Mouse (Mus musculus) heart, adult 2 months (tissue): Measurements from ENCODE around the gene Kcng1. TPM values are rescaled to one million over a fixed set of nuclear protein-coding genes. Genes with fewer than 3 reads are reported as not detected.

Experiments
- DNase-seq, 2 experiments: peaks; one replicate each; pipeline ENCODE4 v3.0.0; 2021
- H3K27ac ChIP-seq: fragments of 200-600 bp; 2 replicates; pipeline ENCODE4 v1.8.1; 2022
- H3K27me3 ChIP-seq: fragments of 200-500 bp; 2 replicates; pipeline ENCODE4 v1.6.1; 2012; ENCODE audit warnings: mild to moderate bottlenecking, low read length, inconsistent platforms, mixed read lengths; ENCODE audit not compliant: control insufficient read depth, insufficient read depth
- H3K36me3 ChIP-seq: fragments of 200-500 bp; 2 replicates; pipeline ENCODE4 v1.6.1; 2012; ENCODE audit warnings: low read length, inconsistent platforms; ENCODE audit not compliant: control insufficient read depth, insufficient read depth
- H3K4me1 ChIP-seq: fragments of 200-500 bp; 2 replicates; pipeline ENCODE4 v1.6.1; 2011; ENCODE audit warnings: low read length; ENCODE audit not compliant: control insufficient read depth, insufficient read depth
- H3K4me3 ChIP-seq: fragments of 200-600 bp; 2 replicates; pipeline ENCODE4 v1.8.1; 2022
- H3K79me2 ChIP-seq: fragments of 200-500 bp; replicated peaks from 2 replicates; pipeline ENCODE4 v1.6.1; 2012; ENCODE audit warnings: mild to moderate bottlenecking, inconsistent platforms, low read length, moderate library complexity, mixed read lengths; ENCODE audit not compliant: control insufficient read depth, insufficient read depth
- H3K9ac ChIP-seq: fragments of 200-500 bp; 2 replicates; pipeline ENCODE4 v1.6.1; 2012; ENCODE audit warnings: low read depth, mild to moderate bottlenecking, control low read depth, inconsistent platforms, low read length, mixed read lengths
- CTCF ChIP-seq: fragments of 200-600 bp; IDR thresholded peaks from 2 replicates; pipeline ENCODE4 v1.8.1; 2022; ENCODE audit warnings: antibody characterized with exemption, mild to moderate bottlenecking, moderate library complexity
- EP300 ChIP-seq: fragments of 200-500 bp; IDR thresholded peaks from 2 replicates; pipeline ENCODE4 v1.6.1; 2011; ENCODE audit warnings: low read depth, low read length, control low read depth; ENCODE audit not compliant: insufficient read depth
- POLR2A ChIP-seq: fragments of 200-500 bp; IDR thresholded peaks from 2 replicates; pipeline ENCODE4 v1.6.1; 2011; ENCODE audit warnings: mild to moderate bottlenecking, low read depth, low read length, control low read depth; ENCODE audit not compliant: insufficient read depth
- WGBS: fragments of 180-500 bp; shearing (Covaris S2); methylation state at CpG from one replicate; pipeline ENCODE4 v1.1.7; 2018; 5-methylcytosine and 5-hydroxymethylcytosine counted together
- intact Hi-C: fragments of 180-260 bp; cut with DNase I; formaldehyde crosslinking; loops from one replicate; pipeline ENCODE4 v1.15.1; 2025
- polyA plus RNA-seq: library from polyadenylated mRNA; depleted of rRNA; stranded (reverse); fragments of >200 nt; gene quantifications from 2 replicates; pipeline ENCODE4 v1.2.3, GENCODE M21; 2012
- total RNA-seq, 2 experiments: library from RNA; stranded (reverse); gene quantifications; 2 replicates each; pipeline ENCODE4 v1.2.3; 2021

The Kcng1 gene
- total and polyA plus RNA-seq, 3 experiments, result 0.04 TPM; not detected in 2

- no peaks in the 10 kb centered on the region for H3K36me3 ChIP-seq
- H3K27me3 ChIP-seq, result no peaks in the 10 kb centered on the region
- no peak overlapping the region for H3K27ac ChIP-seq
- no peak overlapping the region for H3K4me3 ChIP-seq
- no peak for DNase-seq
- intact Hi-C loops, result no loop called here
- no peaks in the 10 kb centered on the region for H3K79me2 ChIP-seq
- no peaks in the 10 kb centered on the region for H3K4me1 ChIP-seq
- H3K9ac ChIP-seq, result no peak overlapping the region
- TF ChIP-seq POLR2A, result no peak
- no peak for TF ChIP-seq EP300
- TF ChIP-seq CTCF, result no peak
- 48% methylated on average over 4 of the region's 4 CpGs for WGBS
Measured at GRCm38 (mm10) chr2:168312504-168312903, 31.0 kb upstream of the Kcng1 start.

- no peak overlapping the region for H3K9ac ChIP-seq
- intact Hi-C loops, result no loop called here
- no peak for DNase-seq
Measured at GRCm38 (mm10) chr2:168311006-168311405, 29.5 kb upstream of the Kcng1 start.

GRCm38 (mm10) chr2:168308916-168309315 lies 27.4 kb upstream of the Kcng1 start:
- H3K27ac ChIP-seq, result no peak overlapping the region
- no peak for DNase-seq
- no peaks in the 10 kb centered on the region for H3K36me3 ChIP-seq
- intact Hi-C loops, result no loop called here
- H3K4me1 ChIP-seq, result no peaks in the 10 kb centered on the region
- no peaks in the 10 kb centered on the region for H3K27me3 ChIP-seq
- TF ChIP-seq POLR2A (no peak), CTCF (no peak), EP300 (no peak)
- 56% methylated on average over 7 of the region's 7 CpGs for WGBS
- H3K79me2 ChIP-seq, result no peaks in the 10 kb centered on the region
- H3K9ac ChIP-seq, result no peak overlapping the region
- no peak overlapping the region for H3K4me3 ChIP-seq

More at GRCm38 (mm10) chr2:168311006-168311405, 29.5 kb upstream of the Kcng1 start:
- no peaks in the 10 kb centered on the region for H3K27me3 ChIP-seq
- H3K4me3 ChIP-seq, result no peak overlapping the region
- no peak overlapping the region for H3K27ac ChIP-seq
- no peak for TF ChIP-seq CTCF
- TF ChIP-seq POLR2A, result no peak
- no peak for TF ChIP-seq EP300
- H3K36me3 ChIP-seq, result no peaks in the 10 kb centered on the region
- 82% methylated on average over 16 of the region's 16 CpGs for WGBS
- no peaks in the 10 kb centered on the region for H3K79me2 ChIP-seq
- no peaks in the 10 kb centered on the region for H3K4me1 ChIP-seq

- Histone ChIP-seq H3K36me3 (no peaks in the 10 kb centered on the region), H3K27me3 (no peaks in the 10 kb centered on the region), H3K9ac (no peak overlapping the region), H3K27ac (no peak overlapping the region), H3K4me1 (no peaks in the 10 kb centered on the region), H3K79me2 (no peaks in the 10 kb centered on the region), H3K4me3 (no peak overlapping the region)
- WGBS, result 77% methylated on average over 8 of the region's 8 CpGs
- TF ChIP-seq POLR2A, result no peak
- TF ChIP-seq CTCF, result no peak
- TF ChIP-seq EP300, result no peak
- DNase-seq, result no peak
- intact Hi-C loops, result no loop called here
Measured at GRCm38 (mm10) chr2:168299650-168300049, 18.1 kb upstream of the Kcng1 start.

GRCm38 (mm10) chr2:168296530-168296929 lies 15.0 kb upstream of the Kcng1 start:
- Histone ChIP-seq H3K36me3 (no peaks in the 10 kb centered on the region), H3K4me1 (no peaks in the 10 kb centered on the region), H3K27ac (no peak overlapping the region), H3K4me3 (no peak overlapping the region), H3K79me2 (no peaks in the 10 kb centered on the region), H3K27me3 (no peaks in the 10 kb centered on the region), H3K9ac (no peak overlapping the region)
- DNase-seq, result no peak
- TF ChIP-seq EP300 (no peak), CTCF (no peak; the same call in 1 of the 2 replicates), POLR2A (no peak)
- intact Hi-C loops, result no loop called here
- 84% methylated on average over 10 of the region's 10 CpGs for WGBS

- no peaks in the 10 kb centered on the region for H3K79me2 ChIP-seq
- TF ChIP-seq POLR2A (no peak), CTCF (no peak), EP300 (no peak)
- 17% methylated on average over 6 of the region's 6 CpGs for WGBS
- H3K9ac ChIP-seq, result no peak overlapping the region
- intact Hi-C loops, result no loop called here
- no peaks in the 10 kb centered on the region for H3K27me3 ChIP-seq
- H3K36me3 ChIP-seq, result no peaks in the 10 kb centered on the region
- no peak overlapping the region for H3K27ac ChIP-seq
- H3K4me3 ChIP-seq, result no peak overlapping the region
- H3K4me1 ChIP-seq, result no peaks in the 10 kb centered on the region
- DNase-seq, result no peak
Measured at GRCm38 (mm10) chr2:168292521-168292920, 11.0 kb upstream of the Kcng1 start.

GRCm38 (mm10) chr2:168292041-168292440 lies 10.5 kb upstream of the Kcng1 start:
- intact Hi-C loops, result no loop called here
- Histone ChIP-seq H3K4me3 (no peak overlapping the region), H3K79me2 (no peaks in the 10 kb centered on the region), H3K27me3 (no peaks in the 10 kb centered on the region), H3K9ac (no peak overlapping the region), H3K36me3 (no peaks in the 10 kb centered on the region), H3K4me1 (no peaks in the 10 kb centered on the region), H3K27ac (no peak overlapping the region)
- no peak for DNase-seq
- TF ChIP-seq EP300, result no peak
- no peak for TF ChIP-seq CTCF
- TF ChIP-seq POLR2A, result no peak
- 7% methylated on average over 10 of the region's 10 CpGs for WGBS
